Mouse (Mus musculus) bone marrow macrophage, adult 2 months (primary cell): ENCODE measurements around the gene Grap2. TPM values are rescaled to one million over a fixed set of nuclear protein-coding genes. Genes with fewer than 3 reads are reported as not detected.
"Not testable (repeated sequence)": the region's sequence is repeated elsewhere in the genome, so short reads cannot be mapped to it uniquely, and the experiment has no call there.

Source experiments
- H3K27ac ChIP-seq: 2 replicates; pipeline ENCODE4 v1.5.1; 2012; ENCODE audit warnings: low read depth, low read length; ENCODE audit not compliant: insufficient read depth
- H3K4me1 ChIP-seq: 2 replicates; pipeline ENCODE4 v1.6.1; 2012; ENCODE audit warnings: low read length; ENCODE audit not compliant: control insufficient read depth, insufficient read depth
- H3K4me3 ChIP-seq: 2 replicates; pipeline ENCODE4 v1.5.1; 2012; ENCODE audit warnings: mild to moderate bottlenecking, low read length, moderate library complexity; ENCODE audit not compliant: insufficient read depth
- CTCF ChIP-seq: IDR thresholded peaks from 2 replicates; pipeline ENCODE4 v1.5.1; 2012; ENCODE audit warnings: low read depth, mild to moderate bottlenecking, low read length, moderate library complexity
- POLR2A ChIP-seq: IDR thresholded peaks from 2 replicates; pipeline ENCODE4 v1.6.1; 2012; ENCODE audit warnings: mild to moderate bottlenecking, low read depth, low read length, borderline replicate concordance
- polyA plus RNA-seq: library from polyadenylated mRNA; stranded (reverse); fragments of >200 nt; gene quantifications from 2 replicates; pipeline ENCODE4 v1.2.4, GENCODE M21; 2012; ENCODE audit not compliant: missing spikeins, insufficient read depth, insufficient read length

The Grap2 gene
- polyA plus RNA-seq, 1 experiment, result 1.9 TPM

DNA sequence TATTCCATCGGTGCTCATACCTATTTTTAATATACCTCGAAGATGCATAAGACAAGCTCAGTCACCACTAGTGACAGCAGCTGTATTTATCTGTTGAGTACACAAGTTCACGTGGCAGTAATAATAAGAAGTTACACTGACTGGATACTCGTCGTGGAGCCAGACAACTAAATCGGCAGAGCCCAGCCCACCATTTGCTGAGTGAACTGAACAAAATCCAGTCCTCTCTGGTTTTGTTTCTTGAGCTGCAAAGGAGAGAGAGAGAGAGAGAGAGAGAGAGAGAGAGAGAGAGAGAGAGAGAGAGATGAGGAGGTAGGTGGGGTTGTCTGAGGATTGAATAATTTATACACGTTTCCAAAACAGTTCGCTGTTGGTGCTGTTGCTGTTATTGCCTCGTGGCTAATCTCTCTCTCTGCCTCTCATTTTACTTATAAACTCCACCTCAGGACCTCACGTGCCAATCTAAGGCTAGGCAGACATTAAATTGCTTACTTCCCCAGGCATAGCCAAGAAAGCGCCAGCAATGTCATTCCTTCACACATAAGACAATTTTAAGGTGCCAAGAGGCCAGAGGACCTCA is 4.1 kb downstream of the Grap2 start:
- Histone ChIP-seq H3K27ac (no peak overlapping the region), H3K4me1 (peaks cover 3% of the 10 kb centered on the region; the same call in 1 of the 2 replicates), H3K4me3 (no peak overlapping the region)
- no peak for TF ChIP-seq POLR2A
- TF ChIP-seq CTCF, result no peak

DNA sequence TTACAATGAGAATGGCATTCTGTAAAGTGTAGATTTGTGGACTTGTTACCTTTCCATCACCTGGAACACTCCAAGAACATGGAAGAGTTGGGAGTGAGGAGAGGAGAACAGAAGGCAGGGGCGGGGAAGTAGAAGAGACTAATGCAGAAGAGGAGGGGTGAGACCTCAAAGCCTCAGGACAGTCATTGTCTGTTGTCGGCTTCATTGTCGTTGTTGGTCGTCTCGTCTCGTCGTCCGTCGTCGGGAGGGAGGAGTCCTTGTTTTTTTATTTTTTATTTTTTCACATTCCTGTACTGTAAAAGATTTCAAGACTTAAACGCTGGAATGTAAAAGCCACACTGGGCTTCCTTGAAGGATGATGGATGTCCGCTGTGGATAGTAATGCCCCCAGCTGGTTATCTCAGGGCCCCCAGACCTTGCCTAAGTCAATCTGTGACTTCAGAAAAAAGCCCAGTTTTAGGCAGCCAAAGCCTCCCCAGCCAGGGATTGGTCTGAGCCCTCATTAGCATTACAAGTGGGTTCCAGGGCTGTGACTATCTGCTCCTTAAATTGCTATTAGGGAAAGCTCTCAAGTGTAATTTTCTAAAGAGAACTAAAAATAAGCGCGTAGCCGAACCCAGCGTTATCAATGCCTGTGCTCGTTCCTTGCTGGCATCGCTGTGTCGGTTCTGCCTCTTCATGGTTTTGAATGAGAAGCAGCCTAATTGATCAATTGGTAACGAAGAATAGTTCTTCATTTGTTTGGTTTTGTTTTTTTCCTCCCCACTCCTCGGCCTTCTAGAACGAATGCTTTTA is 5.0 kb downstream of the Grap2 start:
- H3K27ac ChIP-seq, result no peak overlapping the region
- TF ChIP-seq POLR2A, result no peak
- TF ChIP-seq CTCF, result no peak
- H3K4me3 ChIP-seq, result no peak overlapping the region
- peaks cover 5% of the 10 kb centered on the region for H3K4me1 ChIP-seq

DNA sequence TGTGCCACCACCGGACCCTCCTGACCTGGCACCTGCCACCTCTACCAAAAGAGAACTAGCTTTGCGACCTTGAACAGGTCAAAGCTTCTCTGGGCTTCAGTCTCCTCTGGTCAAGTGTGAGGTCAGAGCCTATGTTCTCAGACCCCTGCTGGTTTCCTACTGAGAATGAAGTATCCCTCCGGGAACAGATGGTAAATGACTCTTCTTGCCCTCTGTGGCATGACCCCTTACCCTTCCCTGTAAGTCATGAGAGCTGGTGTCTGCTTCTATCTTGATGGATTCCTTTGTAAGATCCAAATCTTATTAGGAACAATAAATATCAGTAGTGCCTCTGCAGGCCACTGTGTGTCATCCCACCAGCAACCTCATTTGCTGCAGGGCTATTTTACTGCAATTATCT is 6.7 kb downstream of the Grap2 start:
- no peak overlapping the region for H3K27ac ChIP-seq
- no peak overlapping the region for H3K4me3 ChIP-seq
- TF ChIP-seq POLR2A (no peak), CTCF (no peak)
- H3K4me1 ChIP-seq, result peaks cover 10% of the 10 kb centered on the region

DNA sequence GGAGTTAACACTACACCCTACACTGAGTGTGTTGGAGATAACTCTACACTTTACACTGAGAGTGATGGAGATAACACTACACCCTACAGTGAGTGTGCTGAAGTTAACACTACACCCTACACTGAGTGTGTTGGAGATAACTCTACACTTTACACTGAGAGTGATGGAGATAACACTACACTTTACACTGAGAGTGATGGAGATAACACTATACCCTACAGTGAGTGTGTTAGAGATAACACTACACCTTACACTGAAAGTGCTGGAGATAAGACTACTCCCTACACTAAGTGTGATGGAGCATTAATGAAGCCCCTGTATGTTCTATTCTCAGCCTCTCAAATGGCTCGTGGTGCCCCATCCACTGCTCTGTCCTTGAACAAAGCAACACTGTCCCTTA is 8.2 kb downstream of the Grap2 start:
- not testable (repeated sequence) for H3K4me1 ChIP-seq, H3K4me3 ChIP-seq, H3K27ac ChIP-seq

DNA sequence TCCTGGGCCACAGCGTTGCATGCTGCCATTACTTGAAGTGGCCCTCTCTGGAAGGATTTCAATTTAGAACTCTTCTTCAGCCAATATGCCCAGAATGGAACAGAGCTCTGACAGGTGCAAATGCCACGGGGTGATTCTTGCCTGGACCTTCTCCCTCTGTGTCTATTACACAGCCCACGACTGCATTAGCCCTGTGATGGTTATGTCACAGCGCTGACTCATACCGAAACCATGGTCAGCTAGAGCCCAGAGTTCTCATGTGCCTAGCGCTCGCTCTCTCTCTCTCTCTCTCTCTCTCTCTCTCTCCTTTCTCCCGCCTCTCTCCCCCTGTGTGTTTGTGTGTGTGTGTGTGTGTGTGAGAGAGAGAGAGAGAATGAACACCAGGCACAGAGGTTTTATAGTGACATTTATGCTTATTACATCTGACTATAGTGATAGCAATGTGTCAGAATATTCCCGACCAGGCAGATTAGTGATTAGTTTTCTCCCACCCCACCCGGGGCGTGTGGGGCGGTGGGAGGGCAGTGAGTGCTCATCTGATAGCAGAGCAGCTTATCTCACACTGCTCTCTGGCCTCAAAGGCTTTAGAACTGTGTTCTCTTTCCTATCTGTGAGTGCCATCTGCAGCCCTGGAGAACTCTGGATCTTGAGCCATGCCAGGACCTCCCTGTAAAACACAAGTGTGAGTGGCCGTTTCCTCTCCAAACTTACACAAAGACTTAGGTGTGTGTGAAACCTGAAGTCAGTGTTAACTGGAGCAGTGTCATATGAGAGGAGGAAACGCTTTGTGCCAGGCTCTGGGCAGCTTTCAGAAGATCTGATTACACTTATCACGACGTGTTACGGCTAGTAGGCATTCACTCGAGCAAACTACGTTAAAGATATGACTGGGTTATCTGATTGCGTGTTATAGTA is 10.4 kb downstream of the Grap2 start:
- peaks cover 10% of the 10 kb centered on the region for H3K4me1 ChIP-seq
- peak overlapping the region; percentile 46 for H3K4me3 ChIP-seq
- TF ChIP-seq CTCF, result no peak
- TF ChIP-seq POLR2A, result no peak
- peak overlapping the region; percentile 50 for H3K27ac ChIP-seq

DNA sequence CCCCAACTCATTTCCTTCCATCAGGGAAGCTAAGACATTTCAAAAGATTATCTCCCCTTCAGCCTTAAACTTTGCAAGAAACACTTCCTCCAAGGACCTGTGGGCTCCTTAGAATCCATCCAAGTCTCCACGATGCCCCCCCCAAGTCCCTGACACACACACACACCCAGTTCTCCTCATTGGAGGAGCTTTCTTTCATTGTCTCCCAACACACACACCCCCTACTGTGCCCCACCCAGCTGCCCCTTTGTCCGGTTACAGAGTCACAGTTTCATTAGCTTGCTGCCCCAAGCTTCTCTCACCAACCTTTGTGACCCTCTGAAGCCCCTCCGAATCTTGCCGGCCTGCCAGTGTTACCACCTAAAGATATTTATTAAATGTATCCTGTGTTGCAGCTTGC is 13.9 kb downstream of the Grap2 start:
- H3K4me1 ChIP-seq, result peaks cover 10% of the 10 kb centered on the region
- H3K27ac ChIP-seq, result no peak overlapping the region
- TF ChIP-seq CTCF, result no peak
- no peak for TF ChIP-seq POLR2A
- no peak overlapping the region for H3K4me3 ChIP-seq

DNA sequence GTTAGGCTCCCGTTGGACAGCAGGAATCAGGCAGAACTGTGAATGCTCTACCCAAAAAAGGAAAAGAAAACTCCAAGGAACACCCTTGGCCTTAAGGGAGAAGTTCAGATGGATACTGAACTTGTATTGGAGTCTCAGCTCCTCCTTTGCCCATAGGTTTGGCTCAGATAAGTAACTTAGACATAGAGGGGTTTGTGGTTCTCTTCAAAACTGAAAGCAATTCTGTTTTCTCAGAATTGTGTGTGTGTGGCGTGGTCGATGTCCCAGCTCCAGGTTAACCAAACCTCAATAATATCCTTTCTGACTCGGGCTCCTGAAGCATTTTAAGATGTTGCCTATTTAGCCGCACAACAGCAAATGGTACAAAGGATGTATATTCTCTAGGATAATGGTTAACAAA is 18.2 kb downstream of the Grap2 start:
- TF ChIP-seq CTCF, result no peak
- TF ChIP-seq POLR2A, result no peak
- Histone ChIP-seq H3K4me3 (no peak overlapping the region), H3K4me1 (no peaks in the 10 kb centered on the region), H3K27ac (no peak overlapping the region)

DNA sequence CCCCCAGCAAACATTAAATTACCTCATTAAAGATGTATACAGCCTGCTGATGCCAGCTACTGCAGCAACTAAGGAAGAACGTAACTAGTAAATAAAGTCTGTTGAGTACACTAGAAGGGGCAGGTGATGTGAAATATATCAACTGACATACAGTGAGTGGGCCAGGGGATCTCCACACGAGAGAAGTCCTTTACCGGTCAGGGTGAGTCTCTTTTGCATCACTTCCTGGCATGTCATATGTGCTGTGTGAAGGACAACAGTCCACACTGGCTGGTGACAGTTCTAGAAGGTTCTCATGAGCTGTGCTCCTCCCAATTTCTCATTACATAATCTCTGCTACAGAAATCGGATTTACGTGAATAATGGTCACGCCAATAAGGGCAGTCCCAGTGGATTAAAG is 20.3 kb downstream of the Grap2 start:
- no peaks in the 10 kb centered on the region for H3K4me1 ChIP-seq
- H3K27ac ChIP-seq, result no peak overlapping the region
- no peak for TF ChIP-seq CTCF
- TF ChIP-seq POLR2A, result no peak

DNA sequence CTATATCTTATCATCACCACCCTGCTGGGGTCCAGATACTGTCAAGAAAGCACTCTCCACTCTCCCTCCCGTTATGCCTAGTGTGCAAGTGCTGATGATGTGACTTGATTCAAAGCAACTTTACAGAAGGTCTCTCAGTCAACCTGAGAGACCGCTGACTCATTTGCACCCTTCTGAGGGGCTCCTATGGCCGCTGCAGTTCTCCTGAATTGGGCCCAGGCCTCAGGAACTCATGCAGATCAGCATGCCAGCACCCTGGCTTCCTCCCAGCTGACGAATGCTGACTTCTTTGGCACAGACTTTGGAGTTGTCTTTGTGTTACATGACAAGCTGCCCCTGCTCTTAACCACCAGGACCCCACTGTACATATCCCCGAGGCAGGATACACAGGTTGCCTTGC is 21.5 kb downstream of the Grap2 start:
- Histone ChIP-seq H3K27ac (no peak overlapping the region), H3K4me1 (no peaks in the 10 kb centered on the region), H3K4me3 (no peak overlapping the region)
- TF ChIP-seq CTCF (no peak), POLR2A (no peak)

More for the DNA sequence above, 20.3 kb downstream of the Grap2 start:
- no peak overlapping the region for H3K4me3 ChIP-seq

DNA sequence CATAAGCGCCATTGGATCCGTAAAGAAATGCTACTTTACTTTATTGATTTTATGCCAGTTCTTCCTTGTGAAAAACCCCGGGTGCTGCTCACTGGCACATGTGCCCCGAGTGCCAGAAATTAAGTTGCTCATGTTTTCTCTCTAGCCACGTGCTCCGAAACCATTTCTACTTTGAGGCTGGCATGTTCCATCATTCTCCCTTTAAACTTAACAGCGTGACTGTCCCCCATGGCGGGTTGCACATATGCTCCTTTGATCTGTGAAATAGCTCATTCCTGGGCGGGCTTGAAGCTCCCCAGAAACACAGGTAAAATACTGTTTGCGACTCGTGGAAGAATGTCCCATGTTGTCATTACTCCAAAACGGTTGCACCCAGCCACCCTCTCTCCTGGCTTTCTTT is 26.4 kb downstream of the Grap2 start:
- Histone ChIP-seq H3K4me3 (no peak overlapping the region), H3K27ac (no peak overlapping the region), H3K4me1 (0 out of 2 replicates have a peak, but pooled peaks cover 2% of the 10 kb centered on the region)
- TF ChIP-seq POLR2A, result no peak
- TF ChIP-seq CTCF, result no peak

DNA sequence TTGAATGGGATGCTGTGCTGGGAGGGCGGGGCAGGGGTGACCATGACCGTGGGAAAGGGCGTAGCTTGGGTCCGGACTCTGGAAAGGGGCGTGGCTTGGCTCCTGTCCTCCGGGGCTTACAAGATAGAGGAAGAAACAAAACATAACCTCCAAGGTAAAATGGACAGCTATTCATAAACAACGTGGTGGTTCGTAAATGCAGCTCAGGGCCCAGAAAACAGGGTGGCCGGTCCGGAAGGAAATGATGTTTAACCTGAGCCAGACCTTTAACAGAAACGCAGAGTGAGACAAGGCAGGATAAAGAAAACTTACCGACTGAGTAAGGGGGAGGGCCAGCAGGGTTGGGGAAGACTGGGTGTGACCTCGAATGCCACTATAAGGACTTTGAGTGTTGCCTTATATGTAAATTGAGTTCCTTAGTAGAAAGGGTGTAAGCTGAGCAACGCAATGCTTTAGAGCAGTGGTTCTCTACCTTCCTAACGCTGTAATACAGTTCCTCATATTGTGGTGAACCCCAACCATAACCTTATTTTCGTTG is 26.9 kb downstream of the Grap2 start:
- no peak for TF ChIP-seq POLR2A
- no peak for TF ChIP-seq CTCF
- Histone ChIP-seq H3K4me3 (no peak overlapping the region), H3K27ac (no peak overlapping the region), H3K4me1 (0 out of 2 replicates have a peak, but pooled peaks cover 2% of the 10 kb centered on the region)
